Mouse (Mus musculus): ENCODE results near the gene Med24. TPM values are rescaled to one million over a fixed set of nuclear protein-coding genes. Genes with fewer than 3 reads are reported as not detected.

Gene Med24
- 31.6 and 42.1 TPM in 2 replicates for polyA plus RNA-seq (2014; fragmentation: Nextera tagmentation; extraction: Ambion mirVana)

DNA sequence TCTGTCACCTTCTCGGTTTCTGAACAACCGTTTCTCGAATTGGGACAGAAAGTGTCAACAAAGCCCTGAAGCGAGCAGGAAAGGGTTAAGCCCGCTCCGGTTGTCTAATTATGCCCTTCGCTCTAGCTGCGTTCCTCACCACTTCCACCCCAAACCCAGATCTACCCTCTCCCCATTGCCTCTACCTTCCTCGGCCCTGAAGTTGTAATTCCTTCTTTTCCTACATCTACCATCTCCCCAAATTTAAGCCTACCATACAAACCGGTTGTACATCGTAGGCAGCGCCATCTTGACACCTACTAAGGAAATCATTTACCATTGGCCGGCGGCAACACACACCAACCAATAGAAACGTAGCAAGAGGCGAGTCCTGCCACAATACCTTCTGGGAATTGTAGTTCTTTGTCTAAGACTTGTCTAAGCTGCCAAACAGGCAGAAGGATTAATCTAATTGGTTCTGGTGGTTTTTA lies at the start of gene Med24:
Gene Med24, minus strand, starts transcription at position 317 of the 470 bp plus-strand sequence.
- Histone ChIP-seq H3K4me3 (ENCODE audit: low read depth, low read length) (peak within 1 kb of the TSS; percentile 52), H3K9me3 (replicated peaks; ENCODE audit: control insufficient read depth, low read length) (no peaks in the 10 kb centered on the region), H3K36me3 (ENCODE audit: control insufficient read depth, insufficient read depth, low read length) (no peaks in the 10 kb centered on the region; the same call in none of the 2 replicates), H3K27me3 (ENCODE audit: control insufficient read depth, insufficient read depth, low read length) (no peaks in the 10 kb centered on the region), H3K9ac (ENCODE audit: low read depth, low read length) (peak within 1 kb of the TSS; percentile 74), H3K4me1 (ENCODE audit: control insufficient read depth, insufficient read depth, low read length) (0 out of 2 replicates have a peak, but pooled peaks cover 3% of the 10 kb centered on the region), H3K27ac (ENCODE audit: low read depth, low read length) (no peak within 1 kb of the TSS), H3K4me2 (peak within 1 kb of the TSS; percentile 70)
- ATAC-seq (replicated peaks; ENCODE audit: insufficient number of reproducible peaks, low FRiP score, low TSS enrichment) = peak; percentile 79
- WGBS (ENCODE audit: insufficient replicate concordance) = under 1% methylated on average over 16 of the region's 16 CpGs

DNA sequence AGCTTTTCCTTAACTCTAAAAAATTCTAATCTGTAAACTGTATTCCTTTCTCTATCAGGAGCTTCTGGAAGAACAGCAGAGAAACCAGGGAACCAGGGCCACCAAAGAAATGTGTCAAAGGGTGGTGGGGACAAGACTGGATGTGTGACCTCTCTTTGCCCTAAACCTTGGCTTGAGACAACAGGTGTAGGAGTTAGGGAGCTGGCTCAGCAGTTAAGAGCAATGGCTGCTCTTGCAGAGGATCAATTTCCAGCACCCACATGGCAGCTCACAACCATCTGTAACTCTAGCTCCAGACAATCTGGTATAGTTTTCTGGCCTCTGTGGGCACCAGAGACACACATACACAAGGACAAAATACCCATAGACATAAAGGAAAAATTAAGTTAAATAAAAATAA lies 48.7 kb upstream of the Med24 start:
- Histone ChIP-seq H3K27ac (ENCODE audit: low read depth, low read length) (peak overlapping the region; percentile 92), H3K4me3 (ENCODE audit: low read depth, low read length) (no peak overlapping the region), H3K4me2 (no peak overlapping the region), H3K9ac (ENCODE audit: low read depth, low read length) (no peak overlapping the region), H3K4me1 (ENCODE audit: control insufficient read depth, insufficient read depth, low read length) (peaks cover 57% of the 10 kb centered on the region), H3K27me3 (ENCODE audit: control insufficient read depth, insufficient read depth, low read length) (no peaks in the 10 kb centered on the region), H3K9me3 (replicated peaks; ENCODE audit: control insufficient read depth, low read length) (no peaks in the 10 kb centered on the region), H3K36me3 (ENCODE audit: control insufficient read depth, insufficient read depth, low read length) (no peaks in the 10 kb centered on the region)
- ATAC-seq (replicated peaks; ENCODE audit: insufficient number of reproducible peaks, low FRiP score, low TSS enrichment) = no peak

GRCm38 (mm10) chr11:98776843-98777590 lies 47.8 kb upstream of the Med24 start:
- peak overlapping the region; percentile 72 for H3K9ac ChIP-seq (ENCODE audit: low read depth, low read length)
- peak overlapping the region; percentile 92 for H3K27ac ChIP-seq (ENCODE audit: low read depth, low read length)
- ATAC-seq (replicated peaks; ENCODE audit: insufficient number of reproducible peaks, low FRiP score, low TSS enrichment) = no peak
- peak overlapping the region; percentile 78 for H3K4me2 ChIP-seq
- 17% methylated on average over 9 of the region's 9 CpGs for WGBS (ENCODE audit: insufficient replicate concordance)
- H3K4me3 ChIP-seq (ENCODE audit: low read depth, low read length) = 0 out of 2 replicates have a peak overlapping the region, but pooled peaks have one; percentile 2
- peaks cover 57% of the 10 kb centered on the region for H3K4me1 ChIP-seq (ENCODE audit: control insufficient read depth, insufficient read depth, low read length)
- H3K36me3 ChIP-seq (ENCODE audit: control insufficient read depth, insufficient read depth, low read length) = no peaks in the 10 kb centered on the region
- H3K27me3 ChIP-seq (ENCODE audit: control insufficient read depth, insufficient read depth, low read length) = no peaks in the 10 kb centered on the region
- H3K9me3 ChIP-seq (replicated peaks; ENCODE audit: control insufficient read depth, low read length) = no peaks in the 10 kb centered on the region

DNA sequence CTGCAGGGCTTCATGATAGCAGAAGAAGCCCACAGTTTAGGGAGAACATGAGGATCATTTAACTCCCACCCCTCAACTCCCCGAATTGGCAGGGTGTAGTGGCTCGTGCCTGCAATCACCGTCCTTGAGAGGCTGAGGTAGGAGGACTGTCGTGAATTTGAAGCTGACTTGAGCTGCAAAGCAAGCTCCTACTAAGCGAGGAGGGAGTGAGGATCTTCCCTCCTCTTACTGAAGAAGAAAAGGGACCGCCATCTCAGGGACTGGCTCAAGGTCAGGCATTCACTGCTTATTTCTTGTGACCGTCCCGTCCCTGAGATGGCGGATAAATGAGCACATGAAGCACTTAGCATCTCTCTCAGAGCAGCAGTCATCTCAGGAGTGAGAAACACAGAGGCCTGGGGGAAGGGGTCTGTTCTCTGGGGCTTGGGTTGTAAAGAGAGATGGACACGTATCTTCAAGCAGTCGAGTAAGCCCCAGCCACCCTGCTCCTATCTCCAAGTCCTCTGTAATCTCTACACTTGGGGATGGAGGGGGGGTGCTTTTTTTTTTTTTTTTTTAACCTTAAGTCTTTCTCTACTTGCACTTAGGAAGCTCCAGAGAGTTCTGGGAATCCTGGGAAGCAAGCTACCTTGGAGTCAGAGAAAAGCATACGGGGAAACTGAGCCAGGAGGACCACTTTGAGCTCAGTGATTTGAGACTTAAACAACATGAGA lies 47.0 kb upstream of the Med24 start:
- peak overlapping the region; percentile 46 for H3K4me3 ChIP-seq (ENCODE audit: low read depth, low read length)
- WGBS (ENCODE audit: insufficient replicate concordance) = 28% methylated on average over 12 of the region's 12 CpGs

GRCm38 (mm10) chr11:98775348-98776051 lies 46.3 kb upstream of the Med24 start:
- Histone ChIP-seq H3K4me2 (peak overlapping the region; percentile 78), H3K9ac (ENCODE audit: low read depth, low read length) (peak overlapping the region; percentile 72), H3K27me3 (ENCODE audit: control insufficient read depth, insufficient read depth, low read length) (no peaks in the 10 kb centered on the region), H3K27ac (ENCODE audit: low read depth, low read length) (peak overlapping the region; percentile 92), H3K9me3 (replicated peaks; ENCODE audit: control insufficient read depth, low read length) (no peaks in the 10 kb centered on the region), H3K36me3 (ENCODE audit: control insufficient read depth, insufficient read depth, low read length) (0 out of 2 replicates have a peak, but pooled peaks cover 2% of the 10 kb centered on the region), H3K4me1 (ENCODE audit: control insufficient read depth, insufficient read depth, low read length) (peaks cover 61% of the 10 kb centered on the region), H3K4me3 (ENCODE audit: low read depth, low read length) (peak overlapping the region; percentile 46)
- peak; percentile 62 for ATAC-seq (replicated peaks; ENCODE audit: insufficient number of reproducible peaks, low FRiP score, low TSS enrichment)
- 2% methylated on average over 15 of the region's 15 CpGs for WGBS (ENCODE audit: insufficient replicate concordance)

More for the DNA sequence above, 47.0 kb upstream of the Med24 start:
- 0 out of 2 replicates have a peak, but pooled peaks cover 1% of the 10 kb centered on the region for H3K36me3 ChIP-seq (ENCODE audit: control insufficient read depth, insufficient read depth, low read length)
- peak overlapping the region; percentile 78 for H3K4me2 ChIP-seq
- H3K27ac ChIP-seq (ENCODE audit: low read depth, low read length) = peak overlapping the region; percentile 92
- no peaks in the 10 kb centered on the region for H3K9me3 ChIP-seq (replicated peaks; ENCODE audit: control insufficient read depth, low read length)
- ATAC-seq (replicated peaks; ENCODE audit: insufficient number of reproducible peaks, low FRiP score, low TSS enrichment) = no peak
- peak overlapping the region; percentile 72 for H3K9ac ChIP-seq (ENCODE audit: low read depth, low read length)
- H3K27me3 ChIP-seq (ENCODE audit: control insufficient read depth, insufficient read depth, low read length) = no peaks in the 10 kb centered on the region
- H3K4me1 ChIP-seq (ENCODE audit: control insufficient read depth, insufficient read depth, low read length) = peaks cover 58% of the 10 kb centered on the region

DNA sequence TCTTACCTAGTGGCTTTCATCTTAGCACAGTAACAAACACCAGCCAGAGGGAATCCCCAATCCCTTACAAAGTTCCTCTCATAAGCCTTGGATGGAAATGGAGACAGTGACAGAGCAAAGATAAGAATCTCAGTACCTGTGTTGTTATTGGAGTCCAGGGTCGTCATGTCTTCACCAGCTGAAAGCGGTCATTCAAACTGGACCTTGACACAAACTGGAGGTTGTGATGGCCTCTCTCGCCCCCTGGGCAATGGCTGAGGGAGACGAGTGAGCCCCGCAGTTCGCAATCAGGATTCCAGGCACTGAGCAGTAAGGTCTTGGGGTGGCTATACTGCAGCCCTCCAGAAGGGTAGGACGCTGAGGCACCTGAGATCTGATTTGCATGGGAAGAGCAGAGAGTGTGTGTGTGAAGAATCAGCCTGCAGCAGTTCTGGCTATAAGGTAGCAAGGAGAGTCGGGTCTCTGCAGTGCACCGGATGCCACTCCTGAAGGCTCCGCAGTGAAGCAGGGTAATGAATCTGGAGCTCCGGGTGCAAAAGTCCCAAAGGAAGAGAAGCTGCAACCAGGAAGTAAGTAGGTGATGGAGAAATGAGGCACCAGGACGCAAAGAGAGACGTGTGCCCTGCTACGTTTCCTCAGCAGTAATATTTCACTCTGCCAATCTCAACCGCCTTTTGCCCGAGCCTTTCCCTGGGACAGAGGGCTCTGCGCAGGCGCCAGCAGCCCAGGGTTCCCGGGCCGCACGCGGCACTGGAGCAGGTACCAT lies 45.5 kb upstream of the Med24 start, which contains the start of gene Nr1d1:
Gene Nr1d1, minus strand, starts transcription at position 752 of the 766 bp plus-strand sequence.
- H3K27me3 ChIP-seq (ENCODE audit: control insufficient read depth, insufficient read depth, low read length) = no peaks in the 10 kb centered on the region
- peaks cover 6% of the 10 kb centered on the region; the same call in 1 of the 2 replicates for H3K36me3 ChIP-seq (ENCODE audit: control insufficient read depth, insufficient read depth, low read length)
- H3K4me1 ChIP-seq (ENCODE audit: control insufficient read depth, insufficient read depth, low read length) = peaks cover 61% of the 10 kb centered on the region
- no peaks in the 10 kb centered on the region for H3K9me3 ChIP-seq (replicated peaks; ENCODE audit: control insufficient read depth, low read length)
- H3K27ac ChIP-seq (ENCODE audit: low read depth, low read length) = peak within 1 kb of the TSS; percentile 92
- H3K4me3 ChIP-seq (ENCODE audit: low read depth, low read length) = peak within 1 kb of the TSS; percentile 46
- H3K9ac ChIP-seq (ENCODE audit: low read depth, low read length) = peak within 1 kb of the TSS; percentile 72
- no peak for ATAC-seq (replicated peaks; ENCODE audit: insufficient number of reproducible peaks, low FRiP score, low TSS enrichment)
- 1% methylated on average over 22 of the region's 22 CpGs for WGBS (ENCODE audit: insufficient replicate concordance)
- peak within 1 kb of the TSS; percentile 78 for H3K4me2 ChIP-seq

GRCm38 (mm10) chr11:98773635-98774295 lies 44.5 kb upstream of the Med24 start:
- ATAC-seq (replicated peaks; ENCODE audit: insufficient number of reproducible peaks, low FRiP score, low TSS enrichment) = peak; percentile 79
- peaks cover 71% of the 10 kb centered on the region for H3K4me1 ChIP-seq (ENCODE audit: control insufficient read depth, insufficient read depth, low read length)
- H3K9me3 ChIP-seq (replicated peaks; ENCODE audit: control insufficient read depth, low read length) = no peaks in the 10 kb centered on the region
- peak overlapping the region; percentile 87 for H3K27ac ChIP-seq (ENCODE audit: low read depth, low read length)
- WGBS (ENCODE audit: insufficient replicate concordance) = under 1% methylated on average over 37 of the region's 37 CpGs
- H3K4me2 ChIP-seq = peak overlapping the region; percentile 78
- H3K27me3 ChIP-seq (ENCODE audit: control insufficient read depth, insufficient read depth, low read length) = no peaks in the 10 kb centered on the region
- H3K36me3 ChIP-seq (ENCODE audit: control insufficient read depth, insufficient read depth, low read length) = peaks cover 6% of the 10 kb centered on the region; the same call in 1 of the 2 replicates
- peak overlapping the region; percentile 46 for H3K4me3 ChIP-seq (ENCODE audit: low read depth, low read length)
- peak overlapping the region; percentile 69; the same call in 1 of the 2 replicates for H3K9ac ChIP-seq (ENCODE audit: low read depth, low read length)
